Mouse (Mus musculus) kidney, adult 2 months (tissue): ENCODE results near the gene Zdhhc22.

Experiments
- CTCF ChIP-seq: fragments of 200-500 bp; conservative IDR thresholded peaks from 2 replicates; pipeline ENCODE4 v1.5.1; 2011; ENCODE audit warnings: low read depth, mild to moderate bottlenecking, control low read depth, low read length, moderate library complexity, mixed read lengths; ENCODE audit not compliant: insufficient read depth, insufficient read length
- POLR2A ChIP-seq: fragments of 200-500 bp; IDR thresholded peaks from one replicate; pipeline ENCODE4 v1.6.1; 2011; ENCODE audit warnings: low read depth, low read length, control low read depth

DNA sequence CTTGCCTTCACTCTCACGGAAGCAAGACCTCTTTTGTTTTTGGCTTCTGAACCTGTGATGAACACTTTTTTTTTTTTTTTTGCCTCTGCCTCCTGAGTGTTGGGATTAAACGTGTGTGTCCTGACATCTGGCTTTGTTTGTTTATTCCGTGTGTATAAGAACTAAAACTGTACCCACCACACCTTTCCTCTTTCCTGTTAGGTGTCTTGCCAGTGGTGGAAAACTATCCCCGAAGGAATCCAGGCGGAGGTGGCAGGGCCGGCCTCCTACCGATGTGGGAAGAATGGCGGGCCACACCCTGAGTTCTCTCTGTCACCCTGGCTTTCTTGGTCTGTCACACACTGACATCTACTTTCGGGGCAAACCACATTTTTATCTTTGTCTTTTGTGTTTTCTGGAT lies 51.7 kb downstream of the Zdhhc22 start:
- no peak for TF ChIP-seq CTCF
- TF ChIP-seq POLR2A: no peak
